Mouse (Mus musculus): ENCODE results near the gene Klf16.
"Not testable (repeated sequence)": the region's sequence is repeated elsewhere in the genome, so short reads cannot be mapped to it uniquely, and the experiment has no call there.

The Klf16 gene

DNA sequence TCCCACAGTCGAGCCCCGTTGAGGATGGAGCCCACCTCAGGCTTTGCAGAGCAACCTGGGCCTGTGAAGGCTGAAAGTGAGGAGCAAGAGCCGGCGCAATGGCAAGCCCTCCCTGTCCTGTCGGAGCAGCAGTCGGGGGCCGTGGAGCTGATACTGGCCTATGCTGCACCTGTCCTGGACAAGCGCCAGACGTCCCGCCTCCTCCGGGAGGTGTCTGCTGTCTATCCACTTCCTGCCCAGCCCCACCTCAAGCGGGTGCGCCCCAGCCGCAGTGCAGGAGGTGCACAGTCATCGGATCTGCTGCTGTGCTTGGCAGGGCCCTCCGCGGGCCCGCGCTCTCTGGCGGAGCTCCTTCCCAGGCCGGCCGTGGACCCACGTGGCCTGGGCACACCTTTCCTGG is 29.2 kb upstream of the Klf16 start:
- DNase-seq (ENCODE audit: low read depth, low spot score): peak; percentile 81

DNA sequence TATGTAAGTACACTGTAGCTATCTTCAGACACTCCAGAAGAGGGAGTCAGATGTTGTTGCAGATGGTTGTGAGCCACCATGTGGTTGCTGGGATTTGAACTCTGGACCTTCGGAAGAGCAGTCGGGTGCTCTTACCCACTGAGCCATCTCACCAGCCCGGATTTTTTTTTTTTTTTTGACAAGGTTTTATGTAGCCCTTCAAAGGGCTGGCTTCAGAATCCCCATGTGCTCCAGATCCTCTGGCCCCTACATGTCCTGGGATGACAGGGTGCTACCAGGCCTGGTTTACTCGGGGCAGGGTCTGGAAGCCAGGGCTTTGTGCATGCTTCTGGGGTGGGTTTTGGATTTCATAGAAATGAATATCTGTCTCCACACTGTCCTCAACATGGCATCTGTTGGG is 28.6 kb upstream of the Klf16 start, which contains the start of gene Gm49322:
Gene Gm49322, plus strand, starts transcription at position 301 of the 400 bp plus-strand sequence.
- DNase-seq (ENCODE audit: low read depth, low spot score): not testable (repeated sequence)

DNA sequence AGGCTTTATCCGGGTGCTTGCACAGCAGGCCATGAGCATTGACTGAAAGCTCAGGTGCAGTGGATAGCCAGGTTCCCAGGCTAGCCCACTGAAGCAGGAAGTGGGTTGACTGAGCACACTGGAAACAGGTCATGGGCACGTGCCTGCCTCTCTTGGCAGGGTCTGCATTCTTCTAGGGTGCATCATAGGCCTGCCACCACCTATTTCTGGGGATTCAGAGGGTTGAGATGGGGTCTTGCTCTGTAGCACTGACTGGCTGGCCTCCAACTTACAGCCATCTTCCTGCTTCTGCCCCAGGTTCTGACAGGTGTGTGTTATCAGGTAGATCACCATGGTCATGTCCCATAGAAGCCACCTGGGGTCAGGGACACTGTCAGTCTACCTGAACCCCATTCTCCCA is 27.9 kb upstream of the Klf16 start:
- DNase-seq (ENCODE audit: low read depth, low spot score): no peak

DNA sequence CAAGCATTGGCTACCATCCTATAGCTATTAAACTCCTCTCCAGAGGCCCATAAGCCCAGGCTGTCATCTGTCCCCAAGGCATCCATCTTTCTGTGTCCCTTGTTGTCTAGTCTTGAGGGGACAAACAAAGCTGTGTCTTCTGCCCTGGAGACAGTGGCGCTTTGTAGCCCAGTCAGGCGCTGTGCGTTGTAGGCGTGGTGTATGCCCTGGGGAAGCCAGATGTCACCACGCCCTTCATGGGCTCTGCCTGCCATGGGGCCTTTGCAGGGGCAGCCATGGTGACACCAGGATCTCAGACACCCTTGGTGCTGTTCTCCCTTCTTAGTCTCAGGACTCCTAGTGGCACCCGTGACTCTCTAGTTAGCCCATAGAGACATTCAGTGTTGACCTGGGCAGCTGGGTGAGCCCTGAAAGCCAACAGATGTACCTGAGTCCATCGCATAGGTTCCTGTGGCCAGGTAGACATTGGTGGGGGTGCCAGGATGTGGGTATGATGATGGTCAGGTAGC is 26.9 kb upstream of the Klf16 start:
- DNase-seq (ENCODE audit: low read depth, low spot score): no peak

DNA sequence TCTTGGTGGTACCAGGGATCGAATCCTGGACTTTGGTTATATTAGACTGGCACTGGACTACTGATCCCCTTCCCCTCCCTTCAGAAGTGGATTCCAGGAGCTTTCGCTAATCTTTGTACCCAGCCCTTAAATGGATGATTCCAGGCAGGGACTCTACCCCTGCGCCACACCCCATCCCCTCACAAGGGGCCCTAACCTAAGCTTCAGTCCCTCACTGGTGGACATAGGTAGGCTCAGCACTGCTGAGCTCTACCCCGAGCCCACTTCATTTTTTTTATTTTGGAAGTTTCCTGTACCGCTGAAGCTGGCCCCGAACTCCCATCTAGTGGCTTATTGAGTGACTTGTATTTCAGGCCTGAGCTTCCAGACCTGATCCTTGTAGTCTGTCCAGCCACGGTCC is 26.2 kb upstream of the Klf16 start:
- no peak for DNase-seq (ENCODE audit: low read depth, low spot score)

DNA sequence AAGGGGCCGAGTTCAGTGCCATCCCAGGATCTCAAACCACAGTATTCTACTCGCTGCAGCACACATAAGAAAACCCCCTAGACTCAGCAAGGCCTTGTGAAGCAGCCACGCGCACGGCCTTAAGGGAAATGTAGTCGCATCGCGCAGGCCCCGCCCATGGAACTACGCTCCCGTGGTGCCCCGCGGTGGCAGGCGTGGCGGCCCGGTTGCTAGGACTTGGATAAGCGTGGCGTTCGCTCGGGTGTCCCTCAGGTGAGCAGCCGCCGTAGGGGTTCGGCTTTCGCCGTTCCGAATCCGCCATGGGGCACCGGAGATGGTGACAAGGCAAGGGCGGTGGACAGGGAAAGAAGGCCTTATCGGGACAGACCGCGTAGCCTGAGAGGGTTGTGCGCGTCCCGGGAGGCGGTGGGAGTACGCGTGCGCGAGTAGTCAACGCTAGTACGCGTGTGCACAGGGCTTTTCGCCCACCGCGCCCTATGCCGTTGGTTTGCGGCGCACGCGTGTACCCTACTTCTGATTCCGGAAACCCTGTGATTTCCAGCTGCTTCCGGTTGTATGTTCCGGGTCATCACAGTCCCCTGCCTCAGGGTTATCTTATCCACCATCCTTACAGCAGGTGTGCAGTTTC is 25.7 kb upstream of the Klf16 start, which contains the start of the genes Scamp4 and Adat3:
Gene Scamp4, plus strand, starts transcription at position 175 of the 628 bp plus-strand sequence.
Gene Adat3, plus strand, starts transcription at position 183 of the 628 bp plus-strand sequence.
- DNase-seq (ENCODE audit: low read depth, low spot score): peak; percentile 97

DNA sequence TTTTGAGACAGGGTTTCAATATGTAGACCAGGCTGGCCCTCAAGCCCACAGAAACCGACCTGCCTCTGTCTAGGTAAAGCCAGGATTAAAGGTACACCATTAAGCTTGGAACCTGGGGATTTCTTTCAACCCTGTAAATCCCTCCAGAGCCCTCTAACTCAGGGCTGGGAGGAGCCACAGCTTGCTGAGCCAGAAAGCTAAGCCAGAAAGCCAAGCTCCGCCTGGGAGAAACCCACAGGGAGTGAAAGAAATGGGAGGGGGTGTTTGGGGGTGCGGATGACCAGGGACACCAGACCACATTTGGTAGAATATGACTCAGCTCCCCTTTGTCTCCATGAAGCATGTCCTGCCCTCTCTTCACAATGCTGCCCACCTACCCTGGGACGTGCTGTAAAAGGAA is 19.2 kb upstream of the Klf16 start:
- no peak for DNase-seq (ENCODE audit: low read depth, low spot score)

DNA sequence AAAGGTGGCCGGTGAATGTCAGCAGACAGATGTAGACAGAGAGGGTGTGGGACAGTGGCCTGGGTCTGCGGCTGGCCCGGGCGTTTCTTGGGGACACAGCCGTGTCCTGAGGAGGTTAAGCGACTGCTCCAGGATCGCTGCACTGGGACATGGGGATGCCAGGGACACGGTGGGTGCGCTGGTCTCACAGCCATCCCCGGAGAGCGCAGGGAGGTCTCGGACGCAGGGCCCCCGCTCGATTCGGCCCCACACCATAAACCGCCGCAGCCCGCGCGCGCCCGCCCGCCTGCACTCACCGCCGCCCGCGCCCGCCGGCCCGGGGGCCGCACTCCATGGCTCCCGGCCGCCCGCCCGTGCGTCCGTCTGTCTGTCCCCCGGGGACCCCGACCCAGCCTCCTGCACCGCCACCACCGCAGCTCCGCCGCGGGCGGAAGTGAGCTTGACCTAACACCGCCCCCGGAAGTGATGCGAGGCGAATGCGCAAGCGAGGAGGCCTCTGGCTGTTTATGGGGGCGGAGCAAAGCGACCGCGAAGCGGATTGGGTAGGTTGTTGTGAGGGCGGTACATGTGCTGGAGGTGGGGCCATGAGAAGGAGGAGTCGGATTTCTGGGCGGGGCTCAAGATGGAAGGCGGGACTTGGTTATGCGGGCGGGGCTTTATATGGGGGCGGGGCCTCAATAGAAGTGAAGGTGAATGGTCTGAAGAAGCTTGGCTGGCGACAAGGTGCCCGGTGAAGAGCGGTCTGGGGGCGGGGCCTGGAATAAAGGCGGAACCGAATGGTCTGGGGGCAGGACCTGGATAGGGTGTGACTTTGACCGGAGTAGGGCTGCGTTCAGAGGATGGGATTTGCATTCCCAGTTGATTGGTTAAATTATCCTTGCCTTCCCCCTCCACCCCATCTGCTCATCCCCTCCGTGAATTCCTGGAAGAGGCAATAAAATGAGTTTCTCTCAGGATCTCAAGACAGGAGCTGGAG is 13.0 kb upstream of the Klf16 start, which contains the start of gene Abhd17a:
Gene Abhd17a, minus strand, starts transcription at position 463 of the 976 bp plus-strand sequence.
- peak; percentile 99 for DNase-seq (ENCODE audit: low read depth, low spot score)

DNA sequence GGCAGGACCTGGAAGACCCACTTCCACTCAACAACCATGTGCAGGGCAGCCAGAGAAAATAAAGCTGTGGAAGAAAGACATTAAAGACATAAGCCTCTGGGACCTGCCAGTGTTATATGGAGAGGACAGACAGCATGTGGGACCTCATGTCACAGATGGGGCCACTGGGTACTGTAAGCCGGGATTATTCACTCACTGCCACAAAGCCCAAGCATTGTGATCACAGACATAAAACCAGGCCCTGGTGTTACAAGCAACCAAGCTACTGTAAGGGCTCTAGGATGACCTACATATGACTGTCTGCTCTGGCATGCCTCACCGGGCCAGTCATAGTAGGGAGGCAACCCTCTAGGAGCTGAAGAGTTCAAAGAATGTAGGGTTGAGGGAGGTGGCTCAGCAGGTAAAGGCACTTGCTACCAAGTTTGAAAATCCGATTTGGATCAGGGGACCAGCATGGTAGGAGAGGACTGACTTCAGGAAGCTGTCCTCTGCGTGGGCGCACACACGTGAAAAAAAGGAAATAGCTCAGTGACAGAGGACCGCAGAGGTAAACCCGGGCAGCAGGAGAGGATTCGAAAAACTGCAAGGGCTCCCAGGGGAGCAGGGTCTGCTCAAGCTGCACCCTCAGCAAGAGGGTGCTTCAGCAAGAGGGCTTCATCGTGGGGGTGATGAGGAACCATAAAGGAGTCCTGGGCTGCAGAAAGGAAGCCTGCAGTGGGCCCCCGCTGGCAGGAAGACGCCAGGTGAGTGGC is 12.2 kb upstream of the Klf16 start:
- DNase-seq (ENCODE audit: low read depth, low spot score): no peak

DNA sequence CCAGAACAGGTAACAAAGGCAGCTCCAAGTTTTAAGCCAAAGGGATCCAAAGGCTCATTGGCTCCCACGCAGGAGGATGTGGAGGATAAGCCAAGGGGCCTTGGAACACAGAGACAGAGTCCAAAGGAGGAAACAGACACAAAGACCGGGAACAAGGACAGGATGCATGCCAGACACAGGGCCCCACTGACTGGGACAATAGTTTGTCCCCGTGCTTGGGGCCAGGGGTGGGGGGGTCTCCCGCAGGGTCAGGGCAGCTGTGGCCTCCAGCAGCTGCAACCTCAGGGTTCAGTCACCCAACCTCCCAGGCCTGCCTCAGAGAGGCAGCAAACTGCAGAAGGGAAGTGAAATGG is 10.2 kb upstream of the Klf16 start:
- DNase-seq (ENCODE audit: low read depth, low spot score): no peak

DNA sequence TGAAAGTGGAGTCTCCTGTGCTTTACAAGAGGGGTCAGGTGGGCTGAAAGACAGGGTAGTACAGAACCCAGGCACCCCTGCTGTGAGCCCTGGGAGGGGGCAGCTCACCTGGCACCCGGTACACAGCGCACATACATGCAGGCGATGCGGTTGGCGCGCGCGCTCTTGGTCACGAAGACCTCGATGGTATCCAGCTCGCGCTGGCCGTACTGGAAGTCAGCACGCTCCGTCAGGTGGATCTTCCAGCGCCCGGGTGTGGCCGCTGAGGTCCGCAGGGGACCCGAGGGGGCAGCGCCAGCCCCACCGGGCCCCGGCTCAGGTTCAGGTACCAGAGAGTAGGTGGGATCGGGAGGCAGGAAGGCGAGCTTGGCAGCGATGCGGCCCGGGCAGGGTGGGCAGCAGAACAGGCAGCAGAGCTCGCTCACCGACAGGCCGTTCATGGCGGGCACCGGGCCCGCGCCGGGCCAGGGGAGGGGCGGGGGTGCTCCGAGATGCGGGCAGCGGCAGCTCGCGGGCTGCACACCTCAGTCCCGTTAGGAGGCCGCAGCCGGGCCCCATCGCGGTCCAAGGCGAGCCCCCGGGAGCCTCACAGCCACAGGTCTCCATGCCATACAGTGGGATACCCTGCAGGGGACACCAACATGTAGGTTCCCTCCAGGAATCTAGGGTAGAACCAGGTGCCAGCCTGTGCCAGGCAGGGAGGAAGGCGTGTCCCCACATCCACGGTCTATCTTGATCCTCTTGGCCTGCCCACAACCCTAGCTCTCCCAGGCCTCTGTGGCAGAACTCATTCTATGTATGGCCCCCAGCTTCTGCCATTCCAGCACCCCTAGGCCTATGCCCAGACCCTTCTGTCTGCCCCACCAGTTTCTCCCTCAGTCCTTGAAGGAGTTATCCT is 9.5 kb upstream of the Klf16 start:
- DNase-seq (ENCODE audit: low read depth, low spot score): no peak

DNA sequence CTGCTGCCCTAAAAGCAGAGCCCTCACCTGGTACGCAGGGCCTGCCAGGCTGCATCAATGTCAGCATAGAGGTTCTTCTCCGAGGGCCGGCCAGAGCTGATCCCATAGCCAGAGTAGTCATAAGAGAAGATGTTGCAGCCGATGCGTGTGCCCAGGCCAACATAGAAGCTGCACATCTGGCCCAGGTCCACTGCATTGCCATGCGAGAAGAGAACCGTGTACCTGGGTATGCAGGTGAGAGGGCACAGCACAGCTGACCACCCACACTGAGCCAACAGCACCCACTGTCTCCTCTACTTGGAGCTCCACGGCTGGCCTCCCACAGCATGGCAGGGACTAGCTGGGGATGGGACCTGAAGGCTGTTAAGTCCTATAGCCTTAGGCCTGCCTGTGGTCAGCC is 8.5 kb upstream of the Klf16 start:
- DNase-seq (ENCODE audit: low read depth, low spot score): no peak

DNA sequence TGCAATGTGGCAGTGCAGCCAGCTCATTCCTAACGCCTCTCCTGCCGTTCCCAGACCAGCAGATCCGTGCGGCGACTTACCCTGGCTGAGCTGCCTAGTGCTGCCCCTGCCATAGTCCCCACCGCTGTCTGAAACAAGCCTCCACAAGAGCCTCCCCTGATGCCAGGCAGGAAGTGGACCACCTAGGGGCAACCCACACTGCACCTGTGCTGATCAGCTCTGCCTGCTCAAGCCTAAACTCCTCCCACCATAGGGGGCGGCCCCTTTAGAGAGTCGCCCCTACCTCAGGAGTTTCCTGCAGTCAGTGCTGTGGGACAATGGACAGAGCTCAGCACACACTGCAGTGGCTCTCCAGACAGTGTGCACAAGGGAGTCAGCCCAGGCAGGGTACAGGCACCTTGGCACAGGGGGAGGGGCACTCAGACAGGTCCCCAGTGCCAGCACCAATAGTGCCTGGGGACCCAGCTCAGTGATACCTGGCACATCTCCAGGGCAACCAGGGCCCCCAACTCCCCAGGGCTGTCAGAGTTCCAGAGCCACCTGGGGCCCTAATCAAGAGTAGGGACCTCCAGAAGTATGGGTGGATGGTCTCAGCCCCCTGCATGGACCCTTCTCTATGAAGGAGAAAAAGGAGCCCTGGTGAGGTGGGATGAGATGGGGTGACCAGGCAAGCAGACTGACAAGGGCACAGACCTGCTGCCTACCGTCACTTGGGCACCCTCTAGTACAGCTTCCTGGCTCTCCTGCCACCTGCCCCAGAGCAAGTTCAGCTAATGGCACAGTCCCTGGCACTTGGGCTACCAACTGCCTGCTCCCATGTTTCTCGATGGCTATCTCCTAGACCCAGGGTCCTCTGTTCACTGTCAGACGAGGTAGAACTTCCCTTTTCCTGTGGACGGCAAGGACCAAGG is 7.8 kb upstream of the Klf16 start:
- peak; percentile 64 for DNase-seq (ENCODE audit: low read depth, low spot score)

DNA sequence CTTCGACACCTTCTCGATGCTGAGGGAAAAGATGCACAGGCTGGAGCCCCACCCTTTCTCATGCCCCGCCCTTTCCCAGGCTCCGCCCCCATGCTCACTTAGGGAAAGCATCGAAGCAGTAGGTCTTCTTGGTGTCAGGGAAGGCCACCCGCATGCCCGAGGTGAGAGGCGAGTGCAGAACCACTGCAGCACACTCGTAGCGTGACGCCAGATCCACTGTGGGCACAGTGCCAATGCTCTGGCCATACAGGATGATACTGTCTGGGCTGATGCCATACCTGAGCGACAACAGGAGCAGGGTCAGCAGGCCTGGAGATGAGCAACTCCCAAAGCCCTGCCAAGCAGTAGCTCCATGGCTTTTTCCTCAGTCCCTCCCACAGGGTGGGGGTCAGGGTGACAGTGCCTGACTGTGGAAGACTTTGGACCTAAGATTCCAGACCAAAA is 6.9 kb upstream of the Klf16 start:
- DNase-seq (ENCODE audit: low read depth, low spot score): peak; percentile 86

DNA sequence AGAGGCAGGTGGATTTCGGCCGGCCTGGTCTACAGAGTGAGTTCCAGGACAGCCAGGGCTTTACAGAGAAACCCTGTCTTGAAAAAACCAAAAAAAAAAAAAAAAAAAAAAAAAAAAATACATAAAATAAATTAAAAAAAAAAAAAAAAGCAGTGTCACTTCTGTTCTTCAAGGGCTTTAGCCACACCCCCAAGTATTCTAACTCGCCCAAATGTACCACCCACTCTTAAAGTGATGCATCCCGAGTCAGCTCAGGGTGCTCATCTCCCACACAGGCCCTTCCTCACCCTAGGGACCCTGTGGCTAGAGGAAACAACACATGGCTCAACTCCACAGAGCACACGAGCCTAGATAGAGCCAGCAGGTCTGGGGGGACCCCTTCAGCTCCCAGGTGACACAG is 5.9 kb upstream of the Klf16 start:
- no peak for DNase-seq (ENCODE audit: low read depth, low spot score)

DNA sequence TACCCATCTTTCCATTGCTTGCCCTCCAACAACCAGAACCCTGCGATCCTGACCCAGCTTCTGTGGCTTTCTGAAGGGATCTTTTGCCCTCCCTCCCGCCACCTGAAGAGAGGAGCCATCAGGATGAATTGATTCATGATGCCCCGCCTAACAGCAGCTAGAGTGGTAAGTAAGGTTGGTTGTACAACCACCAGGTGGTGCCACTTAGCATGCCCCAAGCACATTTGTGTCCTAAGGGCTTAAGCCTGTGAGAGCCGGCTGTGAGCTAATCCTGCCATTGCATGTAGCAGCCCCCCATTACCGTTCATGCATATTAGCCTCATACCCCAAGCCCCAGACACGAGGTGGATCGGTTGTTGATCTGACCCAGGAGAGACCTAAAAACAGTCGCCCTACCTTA is 1.8 kb upstream of the Klf16 start:
- DNase-seq (ENCODE audit: low read depth, low spot score): peak; percentile 94

DNA sequence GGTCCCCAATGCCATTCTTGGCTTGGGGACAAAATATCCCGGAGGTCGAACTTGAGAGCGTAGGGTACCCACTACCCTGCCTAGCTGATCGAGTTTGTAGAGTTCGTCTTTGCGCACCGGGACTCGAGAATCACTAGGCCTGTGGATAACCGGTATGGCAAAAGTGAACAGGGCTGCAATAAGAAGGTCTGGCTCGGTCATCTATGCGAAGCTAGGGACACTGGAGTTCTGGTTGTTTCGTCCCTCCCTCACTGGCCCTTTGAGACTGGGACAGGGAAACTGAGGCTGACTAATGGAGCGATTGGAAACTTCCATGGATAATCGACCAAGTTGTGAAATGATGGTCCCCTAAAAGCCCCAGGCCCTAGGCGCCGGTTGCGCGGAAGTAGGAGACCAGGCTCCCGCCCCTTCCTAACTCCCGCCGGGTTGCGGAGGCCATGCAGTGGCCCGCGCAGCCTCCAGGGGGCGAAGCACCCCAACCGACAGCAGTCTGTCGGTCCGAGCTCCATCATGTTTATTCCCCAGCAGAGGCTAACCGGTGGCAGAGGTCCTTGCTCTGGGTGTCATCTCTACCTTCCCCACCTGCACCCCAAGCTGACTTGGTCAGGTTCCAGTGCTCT is 1.1 kb upstream of the Klf16 start:
- DNase-seq (ENCODE audit: low read depth, low spot score): peak; percentile 90

DNA sequence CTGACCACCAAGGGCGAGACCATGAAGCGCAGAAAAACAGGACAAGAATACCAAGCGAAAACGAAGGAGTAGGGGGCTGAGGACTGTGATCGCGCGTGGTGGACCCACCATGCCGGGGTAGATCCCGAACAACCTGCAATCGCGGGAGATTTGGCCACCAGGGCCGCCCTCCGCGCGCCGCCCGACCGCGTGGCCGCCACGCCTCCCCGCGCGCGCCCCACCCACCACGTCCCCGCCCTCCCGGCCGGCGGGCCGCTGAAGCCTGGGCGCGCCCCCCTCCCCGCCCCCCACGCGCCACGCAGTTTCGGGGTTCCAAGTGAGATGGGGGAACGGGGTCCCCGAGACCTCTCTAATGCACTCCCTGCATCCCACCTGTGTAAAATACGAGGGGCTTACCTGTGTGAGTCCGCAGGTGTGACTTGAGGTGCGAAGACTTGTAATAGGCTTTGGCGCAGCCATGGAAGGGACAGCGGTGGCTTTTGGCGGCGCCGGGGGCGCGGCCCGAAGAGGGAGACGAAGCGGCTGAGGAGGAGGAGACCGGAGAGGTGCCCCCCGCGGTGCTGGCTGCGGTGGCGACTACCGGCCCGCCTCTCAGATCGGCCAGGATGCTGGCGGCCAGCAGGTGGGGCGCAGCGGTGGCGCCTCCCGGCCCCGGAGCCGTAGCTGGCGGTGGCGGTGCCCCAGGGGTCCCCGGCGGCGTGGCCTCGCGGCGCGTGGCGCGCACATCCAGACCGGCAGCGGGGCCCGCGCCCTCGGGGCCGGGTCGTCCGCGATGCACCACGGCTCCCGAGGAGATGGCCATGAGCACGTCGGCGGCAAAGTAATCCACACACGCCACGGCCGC is 548 bp downstream of the Klf16 start:
- DNase-seq (ENCODE audit: low read depth, low spot score): peak; percentile 71
